Mouse (Mus musculus) MEL (cell line): ENCODE data around the gene Pcbp2.

ENCODE experiments used
- MAZ ChIP-seq: IDR thresholded peaks from 2 replicates; pipeline ENCODE4 v1.6.1; 2012; ENCODE audit warnings: low read depth, mild to moderate bottlenecking, inconsistent platforms, low read length, improper control_type of control experiment
- MYC ChIP-seq: IDR thresholded peaks from 2 replicates; pipeline ENCODE4 v1.6.1; 2011; ENCODE audit warnings: low read depth, mild to moderate bottlenecking, low read length, improper control_type of control experiment, moderate library complexity

GRCm38 (mm10) chr15:102530566-102530965, 60.2 kb downstream of the Pcbp2 start:
- TF ChIP-seq MAZ, result no peak
- no peak for TF ChIP-seq MYC
